In the genomic region with DNA sequence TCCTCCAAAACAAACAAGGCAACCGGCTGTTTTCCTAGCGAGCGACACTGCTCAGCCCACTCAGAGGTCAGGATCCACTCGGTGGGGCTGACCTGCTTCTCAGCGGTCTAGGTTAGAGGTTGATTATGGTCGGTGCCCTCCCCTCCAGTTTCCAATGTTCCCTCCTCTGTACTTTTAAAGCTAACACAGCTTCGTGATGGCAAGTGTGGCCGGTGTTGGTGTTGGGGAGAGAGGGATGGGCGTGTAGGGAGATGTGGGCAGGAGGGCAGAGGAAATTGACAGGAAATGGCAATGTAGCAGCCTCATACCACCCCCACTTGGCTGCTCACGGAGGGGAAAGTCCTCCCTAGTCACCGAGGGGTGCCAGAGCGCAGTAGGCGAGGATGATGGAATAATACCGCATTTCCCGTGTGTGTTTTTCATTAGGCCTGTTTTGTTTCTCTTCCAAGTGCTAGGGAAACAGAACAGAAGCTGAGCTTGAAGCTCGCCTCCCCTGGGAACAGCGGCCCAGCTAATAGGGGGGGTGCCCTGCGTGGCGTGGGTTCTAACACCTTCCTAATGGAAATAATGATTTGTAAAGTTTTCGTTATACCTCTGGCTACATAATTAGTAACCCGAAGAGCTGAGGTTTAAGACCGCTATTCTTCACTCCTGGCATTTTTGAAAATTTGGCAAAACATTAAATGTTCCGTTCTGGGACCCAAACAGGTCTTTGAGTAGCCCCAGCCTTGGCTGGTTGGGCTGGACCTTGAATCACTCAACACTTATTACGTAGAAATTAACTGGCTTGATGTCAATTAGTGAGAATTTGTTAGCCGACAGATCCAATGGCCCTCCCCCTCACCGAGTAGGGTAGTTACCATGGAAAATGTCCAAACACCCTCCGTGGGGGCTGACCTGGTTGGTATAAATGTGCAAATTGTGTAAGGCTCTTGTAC, we compare ENCODE assay signal across 8 mouse cellular contexts.
DNase-seq lines count a peak whose midpoint lies in the region; ATAC-seq lines count a peak whose summit lies in the region.

No protein-coding gene starts in this region.

- peak overlapping the region; percentile 62 for H3K27ac ChIP-seq in embryonic facial prominence, embryonic 13.5 days

- peaks cover 16% of the 10 kb centered on the region for H3K4me1 ChIP-seq in embryonic facial prominence, embryonic 13.5 days

- no peaks in the 10 kb centered on the region for H3K27me3 ChIP-seq in embryonic facial prominence, embryonic 13.5 days

- H3K9me3 ChIP-seq in embryonic facial prominence, embryonic 13.5 days: no peaks in the 10 kb centered on the region

- peak overlapping the region; percentile 46 for H3K4me2 ChIP-seq in embryonic facial prominence, embryonic 13.5 days

- no peak overlapping the region for H3K4me3 ChIP-seq in embryonic facial prominence, embryonic 13.5 days

- peak; percentile 39 for DNase-seq in embryo, embryonic 10 days (ENCODE audit: low spot score)
- no peak for DNase-seq in embryo, embryonic 9.5 days (ENCODE audit: extremely low spot score)
- DNase-seq in heart, postnatal 4 days: peak; percentile 37
- DNase-seq in layer of hippocampus, adult 9-11 months: peak; percentile 32
- no peak for DNase-seq in cerebellum, adult 9-10 months
- DNase-seq in thymus, postnatal 4 days: no peak

- no peak for ATAC-seq in embryonic facial prominence, embryonic 13.5 days (ENCODE audit: insufficient number of reproducible peaks, insufficient read depth, low FRiP score, low TSS enrichment, low read depth)
- no peak for ATAC-seq in erythroid progenitor cell, adult 5-6 weeks (replicated peaks; ENCODE audit: low FRiP score, poor library complexity, severe bottlenecking)

- H3K36me3 ChIP-seq in embryonic facial prominence, embryonic 13.5 days: no peaks in the 10 kb centered on the region

- no peak overlapping the region for H3K9ac ChIP-seq in embryonic facial prominence, embryonic 13.5 days

- 47% methylated on average over 27 of the region's 27 CpGs for WGBS in embryonic facial prominence, embryonic 13.5 days

Comparison
In these comparisons a context has a peak if more than half of its experiments do, and no peak if none do; other contexts are left out.
1. DNase-seq: peak in embryo, embryonic 10 days (single experiment), heart, postnatal 4 days (single experiment) and layer of hippocampus, adult 9-11 months (single experiment); none in embryo, embryonic 9.5 days (single experiment), cerebellum, adult 9-10 months (single experiment) and thymus, postnatal 4 days (single experiment).